Mouse (Mus musculus): ENCODE results near the gene Aplp2. TPM values are rescaled to one million over a fixed set of nuclear protein-coding genes. Genes with fewer than 3 reads are reported as not detected.

Aplp2 gene
- polyA plus RNA-seq, 1 experiment from 2014 or later, result 279 TPM

DNA sequence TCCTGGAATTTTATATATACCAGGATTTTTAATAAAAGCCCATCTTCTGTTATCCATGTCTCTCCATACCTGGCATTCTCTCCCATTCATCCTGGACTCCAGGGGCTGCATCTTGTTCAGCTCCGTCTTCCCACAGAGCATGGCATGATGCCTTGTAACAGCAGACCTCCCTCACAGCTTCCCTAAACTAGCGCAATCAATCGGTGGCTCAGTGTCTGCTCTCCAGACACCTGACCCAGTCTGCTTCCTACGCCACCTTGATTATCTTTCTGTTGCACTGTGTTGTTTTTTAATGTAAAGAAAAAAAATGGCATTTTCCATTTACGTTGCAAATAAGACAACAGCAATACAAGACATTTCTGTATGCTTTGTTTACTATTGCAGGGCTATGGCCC, 32.3 kb upstream of the Aplp2 start:
- H3K4me1 ChIP-seq, result no peaks in the 10 kb centered on the region
- H3K4me2 ChIP-seq, result no peak overlapping the region
- 80% methylated on average over 5 of the region's 5 CpGs for WGBS
- no peaks in the 10 kb centered on the region for H3K36me3 ChIP-seq
- no peak for ATAC-seq (ENCODE audit: insufficient read depth, low FRiP score, low read depth)
- no peaks in the 10 kb centered on the region for H3K9me3 ChIP-seq
- H3K27me3 ChIP-seq (replicated peaks), result no peaks in the 10 kb centered on the region
- H3K4me3 ChIP-seq (replicated peaks), result no peak overlapping the region
- no peak overlapping the region for H3K9ac ChIP-seq
- H3K27ac ChIP-seq, result no peak overlapping the region

DNA sequence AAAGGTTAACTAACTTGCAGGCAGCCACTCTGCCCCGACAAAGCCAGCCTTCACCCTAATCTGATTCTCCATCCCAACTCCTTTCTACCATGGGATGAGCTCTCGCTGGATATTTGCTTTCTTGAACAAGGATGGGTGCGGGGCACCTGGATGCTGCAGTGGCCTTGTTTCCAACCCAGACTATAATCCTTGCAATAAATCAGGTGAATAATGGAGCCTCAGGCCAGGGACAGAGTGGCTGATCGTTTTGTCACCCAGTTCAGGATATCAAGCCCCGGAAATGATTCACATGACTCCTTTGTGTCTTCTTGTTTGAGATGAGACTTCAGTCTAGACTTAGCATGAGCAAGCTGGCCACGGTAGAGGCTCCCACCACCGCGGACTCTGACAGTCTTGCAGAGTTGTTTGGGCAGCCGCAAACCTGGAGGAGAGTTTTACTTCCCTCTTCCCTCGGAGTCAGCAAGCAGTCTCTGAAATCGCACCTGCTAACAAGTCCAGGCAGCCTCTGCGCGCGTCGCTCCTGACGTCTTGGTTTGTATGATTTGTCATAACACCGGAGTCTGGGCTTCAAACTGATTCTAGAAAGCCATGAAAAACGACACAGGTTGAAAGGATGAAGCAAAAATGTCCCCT, 31.8 kb upstream of the Aplp2 start:
- WGBS, result 52% methylated on average over 18 of the region's 18 CpGs

DNA sequence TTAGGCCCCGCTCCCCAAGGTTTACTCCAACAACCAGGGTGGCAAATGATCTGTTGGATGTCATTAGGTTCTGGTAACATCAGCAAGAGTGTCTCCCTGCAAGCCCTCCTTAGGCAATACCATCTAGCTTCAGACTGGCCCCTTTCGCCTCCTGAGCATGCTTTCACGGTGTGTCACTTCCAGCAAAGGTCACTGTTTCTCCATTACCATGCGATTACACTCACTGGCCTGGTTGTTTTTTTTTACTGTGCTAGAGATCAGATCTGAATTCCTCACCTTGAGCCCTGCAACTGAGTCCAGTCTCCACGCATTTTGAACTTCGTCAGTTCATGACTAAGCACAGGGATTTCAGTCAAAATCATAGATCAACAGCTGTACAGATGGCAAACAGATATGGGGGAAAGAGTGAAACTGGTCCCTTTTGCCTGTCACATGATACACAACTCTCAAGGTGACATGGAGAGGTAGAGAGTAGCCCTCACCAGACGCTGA, 29.6 kb upstream of the Aplp2 start:
- Histone ChIP-seq H3K27ac (no peak overlapping the region), H3K4me1 (no peaks in the 10 kb centered on the region), H3K9me3 (no peaks in the 10 kb centered on the region), H3K36me3 (no peaks in the 10 kb centered on the region), H3K4me3 (replicated peaks) (no peak overlapping the region), H3K9ac (no peak overlapping the region), H3K27me3 (replicated peaks) (no peaks in the 10 kb centered on the region), H3K4me2 (no peak overlapping the region)
- ATAC-seq (ENCODE audit: insufficient read depth, low FRiP score, low read depth), result no peak
- 74% methylated on average over 7 of the region's 7 CpGs for WGBS

More for the DNA sequence above, 31.8 kb upstream of the Aplp2 start:
- Histone ChIP-seq H3K9me3 (no peaks in the 10 kb centered on the region), H3K4me2 (no peak overlapping the region), H3K4me1 (no peaks in the 10 kb centered on the region), H3K36me3 (no peaks in the 10 kb centered on the region), H3K4me3 (replicated peaks) (no peak overlapping the region), H3K9ac (no peak overlapping the region), H3K27me3 (replicated peaks) (no peaks in the 10 kb centered on the region), H3K27ac (no peak overlapping the region)
- no peak for ATAC-seq (ENCODE audit: insufficient read depth, low FRiP score, low read depth)

DNA sequence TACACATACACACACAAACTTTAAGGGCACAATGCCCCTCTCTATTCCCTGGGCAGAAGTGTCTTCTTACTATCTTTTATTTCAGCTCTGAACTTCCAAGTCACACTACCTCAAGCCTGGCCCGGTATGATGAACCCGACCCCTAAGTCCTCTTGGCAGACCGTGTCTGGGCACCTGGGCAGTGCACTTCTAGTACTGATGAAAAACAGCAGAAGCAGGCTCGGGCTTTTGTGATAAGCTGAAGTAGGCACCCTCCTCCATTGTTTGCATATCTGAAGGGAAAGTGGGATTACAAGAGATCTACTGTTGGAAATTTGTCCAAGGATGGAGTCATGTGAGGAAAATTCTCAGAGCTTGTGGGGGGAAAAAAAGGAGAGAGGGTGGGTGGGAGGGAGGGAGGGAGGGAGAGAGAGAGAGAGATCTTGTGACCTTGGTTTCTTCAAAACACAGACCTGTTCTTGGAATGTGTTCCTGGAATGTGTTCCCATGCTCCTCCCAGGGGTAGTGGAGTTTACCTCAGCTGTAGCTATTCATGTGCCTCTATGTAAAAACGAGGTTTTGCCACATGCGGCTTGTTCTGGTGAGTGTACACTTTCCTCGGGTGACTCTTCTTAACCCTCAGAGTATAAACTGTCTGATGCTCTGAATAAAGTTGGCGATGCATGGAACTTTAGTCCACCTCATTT, 29.1 kb upstream of the Aplp2 start:
- no peak overlapping the region for H3K9ac ChIP-seq
- no peak for ATAC-seq (ENCODE audit: insufficient read depth, low FRiP score, low read depth)
- H3K4me1 ChIP-seq, result peaks cover 2% of the 10 kb centered on the region
- H3K36me3 ChIP-seq, result no peaks in the 10 kb centered on the region
- H3K27ac ChIP-seq, result no peak overlapping the region
- H3K27me3 ChIP-seq (replicated peaks), result no peaks in the 10 kb centered on the region
- no peaks in the 10 kb centered on the region for H3K9me3 ChIP-seq
- H3K4me2 ChIP-seq, result no peak overlapping the region
- H3K4me3 ChIP-seq (replicated peaks), result no peak overlapping the region
- 70% methylated on average over 8 of the region's 8 CpGs for WGBS

- WGBS, result 87% methylated on average over 2 of the region's 2 CpGs
- Histone ChIP-seq H3K4me2 (no peak overlapping the region), H3K36me3 (no peaks in the 10 kb centered on the region), H3K4me1 (peaks cover 9% of the 10 kb centered on the region), H3K4me3 (replicated peaks) (no peak overlapping the region), H3K9ac (no peak overlapping the region), H3K27me3 (replicated peaks) (no peaks in the 10 kb centered on the region), H3K9me3 (no peaks in the 10 kb centered on the region), H3K27ac (no peak overlapping the region)
- ATAC-seq (ENCODE audit: insufficient read depth, low FRiP score, low read depth), result no peak
Observed at GRCm38 (mm10) chr9:31239551-31239950, 27.9 kb upstream of the Aplp2 start.

DNA sequence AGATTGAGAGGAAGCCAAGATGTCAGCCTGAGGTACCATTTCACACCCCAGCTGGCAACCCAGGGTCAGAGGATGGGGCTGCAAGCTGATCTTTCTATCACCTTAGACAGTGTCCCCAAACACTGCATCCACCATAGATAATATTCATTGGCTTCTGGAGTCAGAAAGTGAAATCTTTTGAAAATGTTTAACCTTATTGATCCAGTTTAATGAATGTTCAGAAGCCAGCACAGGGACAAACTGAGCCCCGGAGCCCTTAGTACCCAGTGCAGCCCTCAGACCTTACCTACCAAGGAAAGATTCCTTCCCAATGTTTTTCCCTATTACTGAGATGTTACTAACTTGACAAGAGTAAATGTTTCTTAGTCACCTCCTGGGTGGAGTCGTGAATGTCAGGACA, 26.9 kb upstream of the Aplp2 start:
- Histone ChIP-seq H3K4me1 (peaks cover 9% of the 10 kb centered on the region), H3K27me3 (replicated peaks) (no peaks in the 10 kb centered on the region), H3K4me2 (no peak overlapping the region), H3K4me3 (replicated peaks) (no peak overlapping the region), H3K27ac (no peak overlapping the region), H3K9ac (no peak overlapping the region), H3K36me3 (no peaks in the 10 kb centered on the region), H3K9me3 (no peaks in the 10 kb centered on the region)
- ATAC-seq (ENCODE audit: insufficient read depth, low FRiP score, low read depth), result no peak
- WGBS, result 70% methylated on average over 2 of the region's 2 CpGs

GRCm38 (mm10) chr9:31236079-31236478, 24.5 kb upstream of the Aplp2 start:
- no peak overlapping the region for H3K9ac ChIP-seq
- WGBS, result 65% methylated on average over 5 of the region's 5 CpGs
- no peaks in the 10 kb centered on the region for H3K36me3 ChIP-seq
- H3K4me3 ChIP-seq (replicated peaks), result no peak overlapping the region
- no peaks in the 10 kb centered on the region for H3K9me3 ChIP-seq
- no peak for ATAC-seq (ENCODE audit: insufficient read depth, low FRiP score, low read depth)
- no peak overlapping the region for H3K27ac ChIP-seq
- H3K4me2 ChIP-seq, result no peak overlapping the region
- peaks cover 15% of the 10 kb centered on the region for H3K4me1 ChIP-seq
- H3K27me3 ChIP-seq (replicated peaks), result no peaks in the 10 kb centered on the region

- WGBS, result 65% methylated on average over 9 of the region's 9 CpGs
- no peak for ATAC-seq (ENCODE audit: insufficient read depth, low FRiP score, low read depth)
- Histone ChIP-seq H3K4me3 (replicated peaks) (no peak overlapping the region), H3K4me2 (no peak overlapping the region; the same call in 1 of the 2 replicates), H3K27ac (peak overlapping the region; percentile 26; the same call in 1 of the 2 replicates), H3K36me3 (no peaks in the 10 kb centered on the region), H3K9ac (no peak overlapping the region), H3K4me1 (peaks cover 15% of the 10 kb centered on the region), H3K9me3 (no peaks in the 10 kb centered on the region), H3K27me3 (replicated peaks) (no peaks in the 10 kb centered on the region)
Observed at GRCm38 (mm10) chr9:31235489-31235888, 23.9 kb upstream of the Aplp2 start.

DNA sequence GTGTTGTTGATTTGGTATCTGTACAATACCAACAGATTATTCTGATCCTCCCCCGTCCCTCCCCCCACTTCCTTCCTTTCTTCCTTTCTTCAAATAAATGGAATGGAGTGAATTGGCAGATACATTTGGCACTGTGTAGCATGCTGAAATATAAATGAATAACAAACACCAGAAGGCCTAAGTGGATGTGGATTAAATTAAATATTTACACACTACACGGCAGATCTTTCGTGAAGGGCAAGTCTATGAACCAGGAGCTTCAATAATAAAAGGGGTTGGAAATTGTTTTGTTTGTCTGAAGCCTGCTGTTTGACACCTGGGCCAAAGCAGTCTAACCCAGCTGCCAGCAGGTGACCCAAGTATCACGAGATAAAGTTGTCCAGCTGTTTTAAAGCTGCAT, 23.4 kb upstream of the Aplp2 start:
- Histone ChIP-seq H3K9ac (no peak overlapping the region), H3K4me3 (replicated peaks) (no peak overlapping the region), H3K4me1 (peaks cover 15% of the 10 kb centered on the region), H3K4me2 (no peak overlapping the region; the same call in 1 of the 2 replicates), H3K27ac (no peak overlapping the region), H3K9me3 (no peaks in the 10 kb centered on the region), H3K27me3 (replicated peaks) (no peaks in the 10 kb centered on the region), H3K36me3 (no peaks in the 10 kb centered on the region)
- 17% methylated on average over 4 of the region's 4 CpGs for WGBS
- peak; percentile 43; the same call in 1 of the 2 replicates for ATAC-seq (ENCODE audit: insufficient read depth, low FRiP score, low read depth)

DNA sequence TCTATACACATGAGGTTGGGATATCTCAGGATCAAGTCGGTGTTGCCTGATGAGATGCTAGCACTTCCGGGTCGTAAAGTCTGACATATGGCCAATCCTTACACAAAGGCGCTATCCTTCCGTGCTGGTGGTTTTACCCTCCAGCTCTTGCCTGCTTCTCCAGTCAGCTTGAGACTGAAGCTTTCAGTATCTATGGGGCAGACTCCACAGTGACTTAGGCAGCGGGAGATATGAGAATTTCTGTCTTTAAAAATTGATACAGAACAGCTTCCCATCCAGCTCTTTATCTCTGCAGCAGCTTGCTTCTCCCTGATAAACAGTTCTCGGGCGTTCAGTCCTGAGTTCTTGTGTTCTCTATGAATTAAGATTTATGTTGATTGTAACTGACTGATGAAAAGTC, 14.9 kb upstream of the Aplp2 start:
- 75% methylated on average over 8 of the region's 8 CpGs for WGBS
- Histone ChIP-seq H3K36me3 (no peaks in the 10 kb centered on the region), H3K27ac (no peak overlapping the region), H3K4me3 (replicated peaks) (no peak overlapping the region), H3K9ac (no peak overlapping the region), H3K27me3 (replicated peaks) (no peaks in the 10 kb centered on the region), H3K9me3 (no peaks in the 10 kb centered on the region), H3K4me2 (no peak overlapping the region), H3K4me1 (no peaks in the 10 kb centered on the region; the same call in none of the 2 replicates)
- peak; percentile 65; the same call in 1 of the 2 replicates for ATAC-seq (ENCODE audit: insufficient read depth, low FRiP score, low read depth)

- Histone ChIP-seq H3K4me1 (no peaks in the 10 kb centered on the region; the same call in none of the 2 replicates), H3K36me3 (no peaks in the 10 kb centered on the region), H3K4me3 (replicated peaks) (no peak overlapping the region), H3K9ac (no peak overlapping the region), H3K27me3 (replicated peaks) (no peaks in the 10 kb centered on the region), H3K4me2 (no peak overlapping the region), H3K27ac (no peak overlapping the region), H3K9me3 (no peaks in the 10 kb centered on the region)
- 74% methylated on average over 11 of the region's 11 CpGs for WGBS
- no peak for ATAC-seq (ENCODE audit: insufficient read depth, low FRiP score, low read depth)
Observed at GRCm38 (mm10) chr9:31225808-31226207, 14.2 kb upstream of the Aplp2 start.

DNA sequence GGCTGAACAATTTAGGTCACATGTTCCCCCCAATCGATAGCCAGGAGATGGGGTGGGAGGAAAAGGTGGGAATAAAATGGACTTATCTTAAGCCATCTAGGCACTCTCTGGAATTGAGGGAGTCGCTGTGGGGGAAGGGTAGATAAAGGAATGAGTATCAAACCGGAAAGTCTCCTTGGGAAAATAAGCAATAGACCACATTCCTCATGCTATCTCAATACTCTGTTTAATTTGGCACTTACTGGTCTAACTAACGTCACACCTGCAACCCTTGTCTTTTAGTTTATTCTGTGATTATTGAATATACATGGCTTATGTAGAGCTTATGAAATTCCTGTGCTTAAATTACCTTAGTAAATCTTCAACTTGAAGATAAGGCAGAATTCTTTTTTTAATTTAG, 11.9 kb upstream of the Aplp2 start:
- WGBS, result 55% methylated on average over 4 of the region's 4 CpGs
- Histone ChIP-seq H3K27ac (no peak overlapping the region), H3K4me1 (no peaks in the 10 kb centered on the region; the same call in 1 of the 2 replicates), H3K36me3 (no peaks in the 10 kb centered on the region), H3K27me3 (replicated peaks) (no peaks in the 10 kb centered on the region), H3K9ac (no peak overlapping the region), H3K4me3 (replicated peaks) (no peak overlapping the region), H3K4me2 (no peak overlapping the region), H3K9me3 (no peaks in the 10 kb centered on the region)
- ATAC-seq (ENCODE audit: insufficient read depth, low FRiP score, low read depth), result peak; percentile 60; the same call in 1 of the 2 replicates

All from stomach, embryonic 15.5 days (tissue).